Mouse (Mus musculus) C2C12 (cell line): ENCODE measurements around the gene Ipp.

ENCODE experiments used
- CEBPB ChIP-seq: IDR thresholded peaks from one replicate; pipeline ENCODE4 v1.6.1; 2011; ENCODE audit warnings: low read depth, mild to moderate bottlenecking, control low read depth, moderate library complexity
- CTCF ChIP-seq: IDR thresholded peaks from one replicate; pipeline ENCODE4 v1.5.1; 2011; ENCODE audit not compliant: control insufficient read depth, insufficient read depth, insufficient read length
- FOSL1 ChIP-seq: IDR thresholded peaks from one replicate; pipeline ENCODE4 v1.8.0; 2011; ENCODE audit warnings: mild to moderate bottlenecking, low read length; ENCODE audit not compliant: poor library complexity, insufficient read depth, severe bottlenecking
- MAX ChIP-seq: IDR thresholded peaks from one replicate; pipeline ENCODE4 v1.6.1; 2011; ENCODE audit warnings: mild to moderate bottlenecking, control low read depth
- MYOD1 ChIP-seq: IDR thresholded peaks from one replicate; pipeline ENCODE4 v1.6.1; 2011; ENCODE audit warnings: low read depth; ENCODE audit not compliant: control insufficient read depth, insufficient read length
- USF1 ChIP-seq: IDR thresholded peaks from one replicate; pipeline ENCODE4 v1.6.1; 2011; ENCODE audit warnings: low read depth, mild to moderate bottlenecking, control low read depth, moderate library complexity

DNA sequence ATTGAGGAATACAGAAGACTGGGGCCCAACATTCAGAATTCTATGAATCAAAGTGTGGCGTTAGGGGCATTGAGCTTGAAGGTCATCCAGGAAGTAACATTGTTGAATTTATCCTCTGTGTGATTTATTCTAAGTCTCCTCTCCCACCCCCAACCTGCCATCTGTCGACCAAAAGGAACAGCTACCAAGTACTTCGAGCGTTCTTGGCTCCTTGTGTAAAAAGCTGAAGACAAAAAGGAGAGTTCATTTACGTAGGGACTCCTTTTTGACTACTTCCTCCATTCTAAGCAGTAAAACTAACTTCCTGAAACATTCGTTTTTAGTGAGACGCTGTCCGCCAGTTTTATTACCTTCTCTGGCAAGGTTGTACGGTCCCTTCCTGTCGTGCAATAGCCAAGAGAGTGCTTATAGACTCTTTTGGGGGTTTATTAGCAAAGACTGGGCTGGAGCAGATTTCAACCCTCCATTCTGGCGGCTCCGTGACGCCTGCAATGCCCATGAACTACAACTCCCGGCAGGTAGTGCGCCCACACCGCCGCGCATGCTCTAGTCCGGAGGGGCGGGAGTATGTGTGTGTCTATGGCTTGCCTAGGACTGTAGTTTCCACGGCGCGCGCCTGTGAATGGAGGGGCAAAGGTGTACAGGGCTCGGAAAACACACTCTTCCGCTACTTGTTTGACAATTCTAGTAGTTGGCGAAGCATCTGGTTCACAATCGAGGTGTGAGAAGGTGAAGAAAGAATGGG lies 49.4 kb downstream of the Ipp start:
- TF ChIP-seq CTCF: no peak
- no peak for TF ChIP-seq MAX
- TF ChIP-seq CEBPB: no peak
- no peak for TF ChIP-seq USF1
- TF ChIP-seq MYOD1: no peak
- no peak for TF ChIP-seq FOSL1
